Mouse (Mus musculus): ENCODE measurements at regions not wholly inside any gene's neighbourhood (a gene's known extent, or its start where the extent isn't known, plus 50 kb on each side); places are given as distances from the start of the nearest gene placed in this dataset.

- DNase-seq (ENCODE audit: low spot score in 2 of 2), result no peak
These were observed 336.2 kb upstream of the Zfp637 start for GRCm38 (mm10) chr6:117504771-117505170.

DNA sequence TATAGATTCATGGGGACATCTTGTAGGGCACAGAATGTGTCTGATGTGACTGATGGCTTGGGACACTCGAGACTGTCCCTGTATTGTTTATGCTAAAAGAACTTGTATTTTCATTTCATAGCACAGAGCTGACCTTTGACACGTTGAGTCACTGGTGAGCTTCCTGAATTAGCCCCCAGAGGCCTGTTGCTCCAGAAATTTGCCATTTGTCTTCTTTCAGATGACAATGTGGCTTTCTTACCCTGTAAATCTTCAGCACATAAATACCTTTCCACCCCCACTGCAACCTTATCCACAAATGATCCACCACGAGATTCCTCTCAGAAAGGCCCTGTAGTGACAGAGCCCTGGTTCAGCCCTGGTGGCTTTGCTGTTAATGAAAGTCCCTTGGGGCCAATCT is 335.5 kb upstream of the Zfp637 start:
- no peak for DNase-seq (ENCODE audit: low spot score in 2 of 2)

GRCm38 (mm10) chr6:117506619-117507018 is 334.4 kb upstream of the Zfp637 start:
- DNase-seq (ENCODE audit: low spot score in 2 of 2), result no peak

DNA sequence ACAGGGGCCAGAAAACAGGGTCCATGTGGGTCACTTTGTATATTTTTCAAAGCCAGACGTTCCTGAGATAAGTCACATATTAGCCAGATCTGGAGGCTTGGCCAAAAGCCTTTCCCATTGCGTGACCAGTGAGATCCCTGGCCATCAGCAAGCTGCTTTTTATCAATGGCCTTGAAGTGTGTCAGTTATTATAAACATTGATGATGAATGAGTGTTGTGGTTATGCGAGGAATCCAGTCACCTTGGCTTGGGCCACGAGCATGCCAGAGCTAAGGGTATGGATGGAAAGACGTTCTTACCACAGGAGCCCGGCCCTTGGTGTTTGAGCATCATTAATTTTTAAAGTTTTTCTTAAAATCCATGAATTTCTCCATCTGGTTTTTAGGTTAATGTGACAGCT is 332.1 kb upstream of the Zfp637 start:
- no peak for DNase-seq (ENCODE audit: low spot score in 2 of 2)

GRCm38 (mm10) chr6:117510026-117510425 is 331.0 kb upstream of the Zfp637 start:
- no peak for DNase-seq (ENCODE audit: low spot score in 2 of 2)

- DNase-seq (ENCODE audit: low spot score in 2 of 2), result no peak
These were observed 326.1 kb upstream of the Zfp637 start for GRCm38 (mm10) chr6:117514831-117515230.

DNA sequence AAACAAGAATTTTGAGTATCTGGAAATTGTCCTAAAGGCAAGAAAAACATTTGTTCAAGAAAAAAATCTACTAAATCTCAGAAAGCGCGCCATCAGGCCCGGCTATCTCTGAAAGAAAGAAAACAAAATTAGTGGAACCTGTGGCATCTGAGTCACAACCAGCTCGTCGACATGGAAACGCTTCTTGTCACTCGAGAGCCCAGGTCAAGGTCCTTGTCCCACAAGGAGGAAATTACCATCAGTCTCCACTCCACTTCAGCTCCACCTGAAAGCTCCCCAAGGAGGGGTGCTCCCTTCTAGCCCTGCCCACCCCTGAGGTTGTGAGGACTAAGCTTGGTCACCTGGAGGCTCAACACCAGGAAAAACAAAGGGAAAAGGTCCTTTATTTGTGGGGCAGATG is 324.1 kb upstream of the Zfp637 start:
- no peak for DNase-seq (ENCODE audit: low spot score in 2 of 2)

GRCm38 (mm10) chr6:117518939-117519338 is 322.0 kb upstream of the Zfp637 start:
- no peak for DNase-seq (ENCODE audit: low spot score in 2 of 2)

DNA sequence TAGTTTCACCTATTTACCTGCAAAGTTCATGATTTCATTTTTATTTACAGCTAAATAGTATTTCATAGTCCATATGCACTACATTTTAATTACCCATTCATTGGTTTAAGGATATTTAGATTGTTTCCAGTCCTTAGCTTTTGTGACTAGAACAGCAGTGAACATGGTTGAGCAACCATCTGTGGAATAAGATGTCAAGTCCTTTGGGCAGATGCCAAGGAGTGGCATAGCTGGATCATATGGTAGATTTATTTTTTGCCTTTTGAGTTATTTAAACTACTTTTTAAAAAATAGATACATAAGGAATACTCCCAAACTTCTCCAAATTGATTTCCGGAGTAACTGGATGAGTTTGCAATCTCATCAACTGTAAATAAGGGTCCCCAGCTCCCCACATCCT is 321.5 kb upstream of the Zfp637 start:
- no peak for DNase-seq (ENCODE audit: low spot score in 2 of 2)

- DNase-seq (ENCODE audit: low spot score in 2 of 2), result no peak
These were observed 314.6 kb upstream of the Zfp637 start for GRCm38 (mm10) chr6:117526161-117526935.

DNA sequence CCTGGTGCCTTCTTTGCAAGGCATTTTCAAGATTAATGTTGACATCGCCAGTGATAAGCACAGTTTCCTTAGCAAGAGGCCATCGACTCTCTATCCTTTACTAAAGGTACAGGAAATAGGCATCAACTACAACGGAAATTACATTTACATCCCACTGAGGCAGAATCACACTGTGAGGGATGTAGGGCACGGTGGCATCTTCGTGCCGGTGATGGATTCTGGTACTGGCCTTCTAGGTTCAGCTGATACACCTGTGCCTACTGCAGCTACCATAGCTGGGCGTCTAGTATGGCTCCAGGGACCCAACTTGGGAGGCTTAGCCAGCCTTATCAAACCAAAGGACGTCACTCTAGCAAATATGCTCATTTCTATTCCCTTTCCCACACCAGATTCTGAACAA is 313.5 kb upstream of the Zfp637 start:
- DNase-seq (ENCODE audit: low spot score in 2 of 2), result no peak

DNA sequence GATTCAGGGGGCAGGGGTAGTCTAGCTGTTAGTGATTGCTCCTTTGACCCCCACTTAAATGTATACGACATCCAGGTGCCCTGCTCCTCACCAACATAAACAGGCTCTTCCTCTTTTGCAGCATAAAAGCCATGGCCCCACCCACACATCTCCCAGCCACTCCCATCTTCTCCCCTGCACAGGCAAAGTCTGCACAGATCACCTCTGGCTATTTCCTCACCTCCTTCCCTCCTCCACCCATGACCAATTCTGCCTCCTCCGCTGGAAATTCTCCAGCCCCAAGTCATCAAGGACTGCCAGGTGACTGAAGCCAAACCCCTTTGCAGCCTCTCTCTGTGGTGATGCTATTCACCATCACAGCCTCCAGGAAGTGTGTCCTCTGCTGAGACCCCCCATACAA is 306.8 kb upstream of the Zfp637 start:
- DNase-seq (ENCODE audit: low spot score in 2 of 2), result no peak

- DNase-seq (ENCODE audit: low spot score in 2 of 2), result no peak
These were observed 306.0 kb upstream of the Zfp637 start for GRCm38 (mm10) chr6:117534991-117535390.

DNA sequence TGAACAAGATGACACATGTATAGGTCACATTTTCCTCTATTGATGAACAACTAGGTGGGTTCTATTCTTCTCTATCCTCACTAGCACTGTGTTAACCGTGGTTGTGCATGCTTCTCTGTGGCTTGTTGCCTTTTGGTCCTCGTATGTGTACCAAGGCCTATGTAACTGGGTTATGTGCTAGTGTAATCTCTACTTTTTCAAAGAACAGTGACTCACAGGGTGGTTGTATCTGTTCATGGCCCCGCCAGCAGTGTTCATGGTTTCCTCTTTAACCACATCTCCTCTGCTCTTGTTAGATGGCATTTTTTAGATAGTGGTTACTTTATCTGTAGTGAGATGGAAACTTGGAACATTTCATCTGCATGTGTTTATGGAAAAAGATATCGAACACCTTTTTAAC is 304.9 kb upstream of the Zfp637 start:
- no peak for DNase-seq (ENCODE audit: low spot score in 2 of 2)

- no peak for DNase-seq (ENCODE audit: low spot score in 2 of 2)
These were observed 298.5 kb upstream of the Zfp637 start for GRCm38 (mm10) chr6:117542431-117542830.

DNA sequence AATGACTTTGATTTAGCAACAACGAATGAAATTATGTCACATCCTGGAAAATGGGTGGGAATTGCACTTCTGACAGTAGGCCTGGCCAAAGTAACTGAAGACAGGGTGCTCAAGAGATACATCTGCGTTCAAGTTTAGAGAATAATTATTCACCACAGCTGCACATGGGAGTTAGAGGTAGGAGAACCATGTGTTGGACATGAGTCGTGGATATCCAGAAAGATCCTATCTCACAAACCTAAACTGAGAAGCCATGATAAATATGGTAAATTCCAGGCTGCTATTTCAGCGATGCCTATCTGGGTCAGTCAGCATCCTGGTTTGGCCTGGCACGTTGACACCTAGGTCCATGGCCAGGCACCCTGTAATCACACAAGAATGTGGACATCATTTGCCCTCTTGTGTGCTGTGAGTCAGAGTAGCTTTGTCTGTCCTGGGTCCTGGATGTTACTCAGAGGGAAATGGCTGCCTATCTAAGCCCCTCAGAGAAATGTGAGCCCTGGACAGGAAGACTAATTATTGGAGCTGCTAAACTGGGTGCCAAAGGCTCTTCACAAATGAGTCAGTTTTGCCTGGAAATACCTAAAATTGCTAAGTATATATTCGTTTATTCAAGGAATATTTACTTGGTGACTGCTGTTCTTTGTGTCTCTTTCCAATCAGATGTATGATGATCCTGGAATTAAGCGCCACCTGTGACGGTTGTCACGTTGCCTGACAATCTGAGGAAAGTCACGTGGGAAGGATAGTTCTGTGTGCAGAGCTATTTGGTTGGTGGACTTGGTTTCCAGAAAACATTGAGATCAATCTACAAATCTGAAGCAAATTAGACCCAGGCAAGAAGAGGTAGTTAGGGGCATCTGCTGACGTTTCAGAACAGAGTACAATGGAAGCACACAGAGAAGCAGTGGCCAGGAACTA is 296.4 kb upstream of the Zfp637 start:
- DNase-seq (ENCODE audit: low spot score in 2 of 2), result no peak

GRCm38 (mm10) chr6:117550930-117551329 is 290.1 kb upstream of the Zfp637 start:
- no peak for DNase-seq (ENCODE audit: low spot score in 2 of 2)

GRCm38 (mm10) chr6:117552006-117552667 is 288.8 kb upstream of the Zfp637 start:
- no peak for DNase-seq (ENCODE audit: low spot score in 2 of 2)

DNA sequence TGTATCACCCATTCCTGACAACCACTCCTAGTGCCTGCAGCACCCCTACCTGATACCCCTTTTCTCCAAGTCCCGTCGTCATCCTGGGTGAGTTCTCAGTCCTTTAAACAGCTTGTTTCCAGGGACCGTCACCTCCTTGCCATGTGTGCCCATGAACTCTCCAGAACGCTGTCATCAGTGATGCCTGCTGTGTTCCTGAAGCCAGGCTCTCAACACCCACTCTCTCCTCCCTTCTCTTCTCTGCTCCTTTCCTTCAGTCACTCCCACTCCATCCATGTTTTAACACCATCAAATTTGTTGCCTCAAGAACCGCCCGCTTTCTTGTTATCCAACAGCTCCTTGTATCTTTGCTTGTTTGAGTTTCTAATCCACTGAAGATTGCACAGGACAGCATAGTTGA is 277.8 kb upstream of the Zfp637 start:
- no peak for DNase-seq (ENCODE audit: low spot score in 2 of 2)

GRCm38 (mm10) chr6:117563704-117564103 is 277.3 kb upstream of the Zfp637 start:
- DNase-seq (ENCODE audit: low spot score in 2 of 2), result no peak

DNA sequence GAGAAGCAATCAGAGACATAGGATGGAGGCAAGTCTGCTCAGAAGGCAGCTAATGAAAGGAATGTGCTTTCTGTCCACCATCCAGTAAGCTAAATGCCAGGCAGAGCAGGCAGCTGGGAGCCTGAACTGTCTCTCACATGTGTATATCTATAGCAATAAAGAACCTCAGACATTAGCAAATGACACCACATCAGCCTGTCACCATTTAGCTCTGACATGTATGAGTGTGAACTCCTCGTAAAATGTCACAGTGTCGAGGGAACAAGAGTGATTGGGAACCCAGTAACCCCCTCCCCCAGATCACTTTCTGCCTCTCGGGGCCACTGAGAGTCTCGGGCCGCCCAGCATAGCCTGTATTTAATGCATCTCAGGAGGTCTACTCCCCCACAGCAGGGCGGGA is 274.2 kb upstream of the Zfp637 start:
- no peak for DNase-seq (ENCODE audit: low spot score in 2 of 2)

DNA sequence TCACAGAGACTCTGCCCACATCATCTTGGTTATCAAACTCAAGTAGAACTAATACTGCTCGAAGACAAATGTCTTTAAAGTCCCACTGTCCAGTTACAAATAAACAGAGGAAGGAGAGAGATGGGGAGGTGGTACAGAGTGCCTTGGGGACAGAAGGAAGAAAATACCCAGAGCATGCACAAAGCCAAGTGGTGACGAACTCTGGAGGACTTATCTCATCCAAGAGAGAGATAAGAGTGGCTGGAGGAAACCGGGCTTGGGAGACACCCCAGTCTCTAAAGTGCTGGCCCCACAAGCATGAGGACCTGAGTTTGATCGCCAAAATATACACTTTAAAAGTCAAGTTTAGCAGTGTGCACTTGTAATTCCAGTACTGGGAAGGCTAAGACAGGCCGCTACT is 273.3 kb upstream of the Zfp637 start:
- no peak for DNase-seq (ENCODE audit: low spot score in 2 of 2)
